1 mouse cellular context compared by ENCODE assay signal in genomic region chr11:4543040-4543551, GRCm38 (mm10).
A peak's percentile ranks its signal among the peaks of the same experiment; 100 is the strongest.
TF ChIP-seq lines count a peak whose summit lies in the region.

No protein-coding gene starts in this region.

TF ChIP-seq in CH12.LX, 34 proteins besides CTCF, POLR2A, EP300 and RAD21 (continued from another document):
- TF ChIP-seq MAFK (IDR thresholded peaks at IDR 0.05; ENCODE audit: insufficient replicate concordance, low read length) = peak; percentile 73; the same call in 1 of the 2 replicates
- TF ChIP-seq JUN (IDR thresholded peaks at IDR 0.05; ENCODE audit: insufficient read depth, low read depth, low read length) = no peak
- TF ChIP-seq ETS1 (conservative IDR thresholded peaks at IDR 0.05; ENCODE audit: low read depth, low read length) = no peak
- no peak for TF ChIP-seq KAT2A (IDR thresholded peaks at IDR 0.05; ENCODE audit: insufficient replicate concordance, low read length)
- TF ChIP-seq USF2 (conservative IDR thresholded peaks at IDR 0.05; ENCODE audit: low read depth, low read length) = no peak
- no peak for TF ChIP-seq NELFE (IDR thresholded peaks at IDR 0.05; ENCODE audit: low read depth, low read length)
- peak; percentile 56; the same call in 1 of the 2 replicates for TF ChIP-seq MXI1 (IDR thresholded peaks at IDR 0.05; ENCODE audit: low read depth, low read length)
- TF ChIP-seq MEF2A (IDR thresholded peaks at IDR 0.05; ENCODE audit: borderline replicate concordance, low read depth, low read length) = no peak
- no peak for TF ChIP-seq ZNF384 (IDR thresholded peaks at IDR 0.05; ENCODE audit: low read depth, low read length)
- no peak for TF ChIP-seq USF1 (IDR thresholded peaks at IDR 0.05; ENCODE audit: low read depth, low read length)
- TF ChIP-seq IRF4 (IDR thresholded peaks at IDR 0.05; ENCODE audit: low read depth, low read length) = peak; percentile 47; the same call in 1 of the 2 replicates
- TF ChIP-seq ZC3H11A (IDR thresholded peaks at IDR 0.05; ENCODE audit: low read depth, low read length) = no peak
- TF ChIP-seq MAX (IDR thresholded peaks at IDR 0.05; ENCODE audit: low read length) = peak; percentile 56; the same call in 1 of the 2 replicates
- no peak; the same call in 1 of the 2 replicates for TF ChIP-seq MAZ (IDR thresholded peaks at IDR 0.05; ENCODE audit: low read depth, low read length)
- TF ChIP-seq ZKSCAN1 (IDR thresholded peaks at IDR 0.05; ENCODE audit: borderline replicate concordance, low read depth, low read length) = no peak
- peak; percentile 56; the same call in 1 of the 2 replicates for TF ChIP-seq CHD1 (IDR thresholded peaks at IDR 0.05; ENCODE audit: low read depth, low read length)
- no peak for TF ChIP-seq CHD2 (IDR thresholded peaks at IDR 0.05; ENCODE audit: low read length)
- no peak for TF ChIP-seq HCFC1 (IDR thresholded peaks at IDR 0.05; ENCODE audit: low read depth, low read length)
- no peak for TF ChIP-seq NRF1 (IDR thresholded peaks at IDR 0.05; ENCODE audit: low read depth, low read length)
TF ChIP-seq in CH12.LX: peak in this region for 10.
